Mouse (Mus musculus): Measurements from ENCODE around the gene Pnck. TPM values are rescaled to one million over a fixed set of nuclear protein-coding genes. Genes with fewer than 3 reads are reported as not detected.

The Pnck gene
- polyA plus RNA-seq, 1 experiment, result 5.1 TPM

DNA sequence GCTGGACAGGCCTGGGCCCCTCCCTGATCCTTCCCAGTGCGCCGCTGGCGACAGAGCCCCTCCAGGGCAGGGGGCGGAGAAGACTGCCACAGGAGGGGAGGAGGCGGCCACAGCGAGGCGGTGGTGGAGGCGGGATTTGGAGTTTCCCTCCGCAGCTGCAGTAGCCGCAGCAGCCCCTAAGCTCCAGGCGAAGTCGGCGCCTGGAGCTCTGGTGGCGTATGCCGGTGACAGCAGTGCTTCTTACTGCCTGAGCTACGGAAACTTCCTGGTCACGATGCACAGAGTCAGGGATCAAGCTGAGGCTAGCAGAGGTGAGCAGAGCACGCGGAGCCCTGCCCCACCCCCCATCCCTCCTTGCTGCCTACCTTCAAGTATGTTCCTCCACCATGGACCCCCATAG lies 24.5 kb downstream of the Pnck start:
- Histone ChIP-seq H3K4me3 (ENCODE audit: low read depth, low read length) (peak overlapping the region; percentile 25), H3K27me3 (ENCODE audit: control insufficient read depth, insufficient read depth, low read length, poor library complexity, severe bottlenecking) (no peaks in the 10 kb centered on the region), H3K36me3 (ENCODE audit: control insufficient read depth, insufficient read depth, low read length, poor library complexity, severe bottlenecking) (no peaks in the 10 kb centered on the region), H3K4me1 (ENCODE audit: control insufficient read depth, insufficient read depth, low read length) (no peaks in the 10 kb centered on the region), H3K27ac (ENCODE audit: insufficient read depth, low read length) (no peak overlapping the region), H3K9ac (ENCODE audit: low read depth, poor library complexity, severe bottlenecking) (no peak overlapping the region), H3K9me3 (replicated peaks; ENCODE audit: control insufficient read depth, insufficient read depth, low read length, poor library complexity, severe bottlenecking) (no peaks in the 10 kb centered on the region)
- no peak for TF ChIP-seq POLR2A (IDR thresholded peaks at IDR 0.05; ENCODE audit: insufficient read depth, low read length)
- TF ChIP-seq CTCF (IDR thresholded peaks at IDR 0.05; ENCODE audit: low read depth, low read length), result no peak
- TF ChIP-seq EP300 (IDR thresholded peaks at IDR 0.05; ENCODE audit: insufficient read depth, low read depth, low read length), result no peak

DNA sequence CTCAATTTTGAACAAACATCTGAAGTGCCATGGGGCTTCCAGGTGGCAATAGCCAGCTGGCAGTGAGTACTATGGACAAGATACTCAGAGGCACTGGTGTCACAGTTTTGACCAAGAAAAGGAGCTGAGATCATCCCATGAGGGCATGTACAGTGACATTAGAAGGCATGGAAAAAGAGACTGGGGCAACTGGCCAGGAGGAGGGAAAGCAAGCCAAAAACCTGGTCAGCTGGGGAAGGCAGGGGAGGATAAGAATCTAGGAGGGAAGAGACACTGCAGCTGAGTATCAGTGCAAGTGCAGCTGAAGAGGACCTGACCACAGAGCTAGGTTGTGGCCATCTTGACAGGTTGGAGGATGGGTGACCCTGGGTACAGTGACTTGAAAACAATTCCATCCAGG lies 32.9 kb downstream of the Pnck start:
- no peaks in the 10 kb centered on the region for H3K27me3 ChIP-seq (ENCODE audit: control insufficient read depth, insufficient read depth, low read length, poor library complexity, severe bottlenecking)
- no peaks in the 10 kb centered on the region for H3K9me3 ChIP-seq (replicated peaks; ENCODE audit: control insufficient read depth, insufficient read depth, low read length, poor library complexity, severe bottlenecking)
- no peak overlapping the region for H3K4me3 ChIP-seq (ENCODE audit: low read depth, low read length)

DNA sequence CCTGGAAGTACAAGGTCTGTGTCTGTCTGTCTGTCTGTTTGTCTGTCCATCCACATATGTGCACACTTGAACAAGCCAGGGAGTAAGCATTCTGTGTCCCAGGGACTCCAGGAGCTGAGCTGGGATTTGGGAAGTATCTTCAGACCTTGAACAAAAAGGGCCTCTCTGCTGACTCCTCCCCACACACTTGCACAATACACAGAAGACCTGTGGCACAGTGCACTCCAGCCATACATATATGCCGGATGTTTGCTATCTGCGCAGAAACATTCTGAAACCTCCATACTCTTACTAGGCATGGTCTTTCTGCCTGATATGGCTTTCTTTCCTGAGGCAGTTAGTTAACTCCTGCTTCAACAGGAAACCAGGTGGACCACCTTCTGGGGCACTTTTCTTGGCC lies 40.0 kb downstream of the Pnck start:
- H3K9me3 ChIP-seq (replicated peaks; ENCODE audit: control insufficient read depth, insufficient read depth, low read length, poor library complexity, severe bottlenecking), result no peaks in the 10 kb centered on the region
- no peak overlapping the region for H3K27ac ChIP-seq (ENCODE audit: insufficient read depth, low read length)
- no peaks in the 10 kb centered on the region for H3K27me3 ChIP-seq (ENCODE audit: control insufficient read depth, insufficient read depth, low read length, poor library complexity, severe bottlenecking)
- no peaks in the 10 kb centered on the region for H3K4me1 ChIP-seq (ENCODE audit: control insufficient read depth, insufficient read depth, low read length)
- TF ChIP-seq POLR2A (IDR thresholded peaks at IDR 0.05; ENCODE audit: insufficient read depth, low read length) (no peak), EP300 (IDR thresholded peaks at IDR 0.05; ENCODE audit: insufficient read depth, low read depth, low read length) (no peak), CTCF (IDR thresholded peaks at IDR 0.05; ENCODE audit: low read depth, low read length) (no peak)
- no peaks in the 10 kb centered on the region for H3K36me3 ChIP-seq (ENCODE audit: control insufficient read depth, insufficient read depth, low read length, poor library complexity, severe bottlenecking)
- no peak overlapping the region for H3K9ac ChIP-seq (ENCODE audit: low read depth, poor library complexity, severe bottlenecking)
- no peak overlapping the region for H3K4me3 ChIP-seq (ENCODE audit: low read depth, low read length)

More for the DNA sequence above, 32.9 kb downstream of the Pnck start:
- no peak overlapping the region for H3K27ac ChIP-seq (ENCODE audit: insufficient read depth, low read length)
- H3K4me1 ChIP-seq (ENCODE audit: control insufficient read depth, insufficient read depth, low read length), result peaks cover 3% of the 10 kb centered on the region
- TF ChIP-seq EP300 (IDR thresholded peaks at IDR 0.05; ENCODE audit: insufficient read depth, low read depth, low read length) (no peak), CTCF (IDR thresholded peaks at IDR 0.05; ENCODE audit: low read depth, low read length) (no peak), POLR2A (IDR thresholded peaks at IDR 0.05; ENCODE audit: insufficient read depth, low read length) (no peak)
- no peak overlapping the region for H3K9ac ChIP-seq (ENCODE audit: low read depth, poor library complexity, severe bottlenecking)
- no peaks in the 10 kb centered on the region for H3K36me3 ChIP-seq (ENCODE audit: control insufficient read depth, insufficient read depth, low read length, poor library complexity, severe bottlenecking)

DNA sequence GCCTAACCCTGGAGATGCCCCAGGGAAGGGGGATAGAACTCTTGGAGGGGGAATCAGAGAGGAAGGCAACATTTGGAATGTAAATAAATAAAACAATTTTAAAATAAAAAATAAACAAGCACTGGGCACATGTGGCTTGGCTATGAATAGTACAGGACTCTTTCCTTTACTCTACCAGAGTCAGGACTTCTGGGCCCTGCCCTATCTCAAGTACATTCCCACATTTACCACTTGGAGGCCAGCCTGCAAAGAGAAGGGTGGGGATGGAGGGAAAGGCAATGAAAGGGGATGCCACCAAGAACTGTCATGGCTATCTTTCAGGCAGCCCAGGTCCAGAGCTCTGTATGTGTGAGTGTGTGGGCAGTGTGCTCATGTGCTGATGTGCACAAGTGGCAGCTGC lies 40.5 kb downstream of the Pnck start:
- Histone ChIP-seq H3K9ac (ENCODE audit: low read depth, poor library complexity, severe bottlenecking) (no peak overlapping the region), H3K4me1 (ENCODE audit: control insufficient read depth, insufficient read depth, low read length) (no peaks in the 10 kb centered on the region), H3K27me3 (ENCODE audit: control insufficient read depth, insufficient read depth, low read length, poor library complexity, severe bottlenecking) (no peaks in the 10 kb centered on the region), H3K27ac (ENCODE audit: insufficient read depth, low read length) (no peak overlapping the region), H3K4me3 (ENCODE audit: low read depth, low read length) (no peak overlapping the region), H3K9me3 (replicated peaks; ENCODE audit: control insufficient read depth, insufficient read depth, low read length, poor library complexity, severe bottlenecking) (no peaks in the 10 kb centered on the region), H3K36me3 (ENCODE audit: control insufficient read depth, insufficient read depth, low read length, poor library complexity, severe bottlenecking) (no peaks in the 10 kb centered on the region)
- TF ChIP-seq CTCF (IDR thresholded peaks at IDR 0.05; ENCODE audit: low read depth, low read length) (no peak), EP300 (IDR thresholded peaks at IDR 0.05; ENCODE audit: insufficient read depth, low read depth, low read length) (no peak), POLR2A (IDR thresholded peaks at IDR 0.05; ENCODE audit: insufficient read depth, low read length) (no peak)

DNA sequence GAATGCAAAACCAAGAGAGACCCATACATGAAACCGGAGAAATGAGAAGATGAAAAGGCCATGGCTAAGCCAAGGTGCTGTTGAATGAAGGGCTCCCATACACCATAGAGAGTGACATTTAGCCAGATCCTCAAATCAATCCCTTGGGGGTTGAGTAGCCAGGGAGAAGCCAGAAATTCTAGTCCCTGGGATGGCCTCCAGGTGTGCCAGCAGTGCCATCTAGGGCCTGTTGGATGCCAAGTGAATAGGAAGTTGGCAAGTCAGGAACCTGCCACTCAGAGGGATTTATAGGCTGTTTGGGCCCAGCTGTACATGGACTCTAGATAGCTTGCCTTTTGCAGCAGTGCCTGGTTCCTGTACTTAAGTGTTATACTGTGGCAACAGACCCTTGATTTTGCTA lies 44.0 kb downstream of the Pnck start:
- no peaks in the 10 kb centered on the region for H3K27me3 ChIP-seq (ENCODE audit: control insufficient read depth, insufficient read depth, low read length, poor library complexity, severe bottlenecking)
- H3K4me3 ChIP-seq (ENCODE audit: low read depth, low read length), result no peak overlapping the region
- no peaks in the 10 kb centered on the region for H3K36me3 ChIP-seq (ENCODE audit: control insufficient read depth, insufficient read depth, low read length, poor library complexity, severe bottlenecking)
- H3K9ac ChIP-seq (ENCODE audit: low read depth, poor library complexity, severe bottlenecking), result no peak overlapping the region
- H3K9me3 ChIP-seq (replicated peaks; ENCODE audit: control insufficient read depth, insufficient read depth, low read length, poor library complexity, severe bottlenecking), result no peaks in the 10 kb centered on the region
- no peaks in the 10 kb centered on the region for H3K4me1 ChIP-seq (ENCODE audit: control insufficient read depth, insufficient read depth, low read length)
- TF ChIP-seq POLR2A (IDR thresholded peaks at IDR 0.05; ENCODE audit: insufficient read depth, low read length) (no peak), EP300 (IDR thresholded peaks at IDR 0.05; ENCODE audit: insufficient read depth, low read depth, low read length) (no peak), CTCF (IDR thresholded peaks at IDR 0.05; ENCODE audit: low read depth, low read length) (no peak)
- no peak overlapping the region for H3K27ac ChIP-seq (ENCODE audit: insufficient read depth, low read length)

DNA sequence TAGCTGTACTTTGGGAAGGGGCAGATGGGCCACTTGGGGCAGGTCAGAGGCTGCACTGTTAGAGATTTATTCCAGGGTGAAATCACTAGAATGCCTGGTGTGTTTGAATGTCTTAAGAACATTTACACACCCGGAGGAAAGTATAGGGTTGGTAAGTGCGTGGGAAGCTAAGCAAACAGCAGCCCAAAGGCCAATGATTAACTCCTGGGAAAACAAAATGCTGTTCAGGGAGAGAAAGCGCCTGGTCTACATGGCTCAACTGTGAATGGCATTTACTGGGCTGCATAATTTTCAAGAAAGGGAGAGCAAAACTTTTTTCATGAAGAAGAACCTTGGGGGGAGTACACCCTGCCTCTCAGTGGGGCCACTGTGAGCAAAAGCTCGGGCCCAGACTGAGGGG lies 46.3 kb downstream of the Pnck start:
- no peaks in the 10 kb centered on the region for H3K9me3 ChIP-seq (replicated peaks; ENCODE audit: control insufficient read depth, insufficient read depth, low read length, poor library complexity, severe bottlenecking)
- H3K9ac ChIP-seq (ENCODE audit: low read depth, poor library complexity, severe bottlenecking), result no peak overlapping the region
- H3K27ac ChIP-seq (ENCODE audit: insufficient read depth, low read length), result no peak overlapping the region
- no peaks in the 10 kb centered on the region for H3K27me3 ChIP-seq (ENCODE audit: control insufficient read depth, insufficient read depth, low read length, poor library complexity, severe bottlenecking)
- H3K36me3 ChIP-seq (ENCODE audit: control insufficient read depth, insufficient read depth, low read length, poor library complexity, severe bottlenecking), result no peaks in the 10 kb centered on the region
- H3K4me3 ChIP-seq (ENCODE audit: low read depth, low read length), result no peak overlapping the region
- H3K4me1 ChIP-seq (ENCODE audit: control insufficient read depth, insufficient read depth, low read length), result no peaks in the 10 kb centered on the region
- no peak for TF ChIP-seq EP300 (IDR thresholded peaks at IDR 0.05; ENCODE audit: insufficient read depth, low read depth, low read length)
- no peak for TF ChIP-seq CTCF (IDR thresholded peaks at IDR 0.05; ENCODE audit: low read depth, low read length)
- no peak for TF ChIP-seq POLR2A (IDR thresholded peaks at IDR 0.05; ENCODE audit: insufficient read depth, low read length)

Other genes starting within 250 kb of the Pnck start
- 0.12 TPM in 1 of 2 replicates, not detected in the other for gene Zfp92, start 249.0 kb downstream of the Pnck start, polyA plus RNA-seq (2011; ENCODE audit: insufficient read depth, insufficient read length, low read depth, missing spikeins)
- gene Trex2, start 224.8 kb downstream of the Pnck start, polyA plus RNA-seq (2011; ENCODE audit: insufficient read depth, insufficient read length, low read depth, missing spikeins), result not detected in 2 replicates
- 26.2 and 26.3 TPM in 2 replicates for gene Haus7, start 201.1 kb downstream of the Pnck start, polyA plus RNA-seq (2011; ENCODE audit: insufficient read depth, insufficient read length, low read depth, missing spikeins)
- gene Bgn, start 176.5 kb downstream of the Pnck start, polyA plus RNA-seq (2011; ENCODE audit: insufficient read depth, insufficient read length, low read depth, missing spikeins), result 67.3 and 77.7 TPM in 2 replicates
- 0.31 TPM in 1 of 2 replicates, not detected in the other for gene Atp2b3, start 157.0 kb downstream of the Pnck start, polyA plus RNA-seq (2011; ENCODE audit: insufficient read depth, insufficient read length, low read depth, missing spikeins)
- gene Dusp9, start 20.7 kb downstream of the Pnck start, polyA plus RNA-seq (2011; ENCODE audit: insufficient read depth, insufficient read length, low read depth, missing spikeins), result 214 and 216 TPM in 2 replicates
- 74.8 and 76.8 TPM in 2 replicates for gene Slc6a8, start 13.0 kb upstream of the Pnck start, polyA plus RNA-seq (2011; ENCODE audit: insufficient read depth, insufficient read length, low read depth, missing spikeins)
- 120 and 123 TPM in 2 replicates for gene Bcap31, start 56.1 kb upstream of the Pnck start, polyA plus RNA-seq (2011; ENCODE audit: insufficient read depth, insufficient read length, low read depth, missing spikeins)
- gene Abcd1, start 56.5 kb upstream of the Pnck start, polyA plus RNA-seq (2011; ENCODE audit: insufficient read depth, insufficient read length, low read depth, missing spikeins), result 8.0 and 10.3 TPM in 2 replicates
- gene Plxnb3, start 97.0 kb upstream of the Pnck start, polyA plus RNA-seq (2011; ENCODE audit: insufficient read depth, insufficient read length, low read depth, missing spikeins), result not detected in 2 replicates
- not detected in 2 replicates for gene Srpk3, start 114.3 kb upstream of the Pnck start, polyA plus RNA-seq (2011; ENCODE audit: insufficient read depth, insufficient read length, low read depth, missing spikeins)
- 147 and 151 TPM in 2 replicates for gene Idh3g, start 126.8 kb upstream of the Pnck start, polyA plus RNA-seq (2011; ENCODE audit: insufficient read depth, insufficient read length, low read depth, missing spikeins)
- 108 and 132 TPM in 2 replicates for gene Ssr4, start 126.9 kb upstream of the Pnck start, polyA plus RNA-seq (2011; ENCODE audit: insufficient read depth, insufficient read length, low read depth, missing spikeins)
- gene Pdzd4, start 164.9 kb upstream of the Pnck start, polyA plus RNA-seq (2011; ENCODE audit: insufficient read depth, insufficient read length, low read depth, missing spikeins), result 22.0 and 24.1 TPM in 2 replicates
- not detected in 2 replicates for gene Avpr2, start 232.0 kb upstream of the Pnck start, polyA plus RNA-seq (2011; ENCODE audit: insufficient read depth, insufficient read length, low read depth, missing spikeins)
- 3.4 and 4.5 TPM in 2 replicates for gene L1cam, start 236.0 kb upstream of the Pnck start, polyA plus RNA-seq (2011; ENCODE audit: insufficient read depth, insufficient read length, low read depth, missing spikeins)